Mouse (Mus musculus) MEL (cell line): ENCODE data around the gene Tex101. TPM values are rescaled to one million over a fixed set of nuclear protein-coding genes. Genes with fewer than 3 reads are reported as not detected.

Experiments used
- DNase-seq: peaks from one replicate; pipeline ENCODE4 v3.0.0; 2011; ENCODE audit warnings: low read depth, low spot score
- H3K27ac ChIP-seq: 2 replicates; pipeline ENCODE4 v1.5.1; 2012; ENCODE audit warnings: low read depth, mild to moderate bottlenecking, control low read depth, low read length, moderate library complexity; ENCODE audit not compliant: control insufficient read depth
- H3K27me3 ChIP-seq, 2 experiments: fragments of 150-350 bp in 1 of 2; sonication (generic) in 1 of 2; 2 replicates each; pipeline ENCODE4 v1.6.1; 2012; ENCODE audit warnings: low read length in 2 of 2, mild to moderate bottlenecking in 2 of 2, improper control_type of control experiment in 1 of 2, moderate library complexity in 1 of 2; ENCODE audit not compliant: insufficient read depth in 2 of 2, control insufficient read depth in 1 of 2
- H3K36me3 ChIP-seq, 2 experiments: 2 replicates each; pipeline ENCODE4 v1.6.1; 2012 to 2014; ENCODE audit warnings: low read length in 2 of 2, improper control_type of control experiment in 1 of 2, inconsistent platforms in 1 of 2, mild to moderate bottlenecking in 1 of 2; ENCODE audit not compliant: insufficient read depth in 2 of 2, control insufficient read depth in 1 of 2
- H3K4me1 ChIP-seq, 2 experiments: fragments of 150-350 bp in 1 of 2; sonication (generic) in 1 of 2; 2 replicates each; pipeline ENCODE4 v1.6.1; 2012; ENCODE audit warnings: low read length in 2 of 2, improper control_type of control experiment in 1 of 2, mild to moderate bottlenecking in 1 of 2; ENCODE audit not compliant: insufficient read depth in 2 of 2, control insufficient read depth in 1 of 2
- H3K4me3 ChIP-seq, 2 experiments: fragments of 150-350 bp in 1 of 2; sonication (generic) in 1 of 2; 2 replicates each; pipeline ENCODE4 v1.5.1; 2012; ENCODE audit warnings: low read depth in 2 of 2, low read length in 2 of 2, mild to moderate bottlenecking in 2 of 2, moderate library complexity in 2 of 2, control low read depth in 1 of 2, improper control_type of control experiment in 1 of 2; ENCODE audit not compliant: control insufficient read depth in 1 of 2, insufficient read depth in 1 of 2
- H3K79me2 ChIP-seq: 2 replicates; pipeline ENCODE4 v1.6.1; 2012; ENCODE audit warnings: mild to moderate bottlenecking, low read length, moderate library complexity; ENCODE audit not compliant: control insufficient read depth, poor library complexity, insufficient read depth
- H3K9ac ChIP-seq: 2 replicates; pipeline ENCODE4 v1.6.1; 2012; ENCODE audit warnings: low read depth, mild to moderate bottlenecking, control low read depth, low read length, moderate library complexity; ENCODE audit not compliant: control insufficient read depth, poor library complexity, severe bottlenecking
- H3K9me3 ChIP-seq: fragments of 150-350 bp; sonication (generic); replicated peaks from 2 replicates; pipeline ENCODE4 v1.6.1; 2012; ENCODE audit warnings: mild to moderate bottlenecking, low read length, improper control_type of control experiment, moderate library complexity; ENCODE audit not compliant: insufficient read depth
- BHLHE40 ChIP-seq: IDR thresholded peaks from 2 replicates; pipeline ENCODE4 v1.6.1; 2012; ENCODE audit warnings: low read depth, mild to moderate bottlenecking, inconsistent platforms, low read length, improper control_type of control experiment, borderline replicate concordance
- CHD1 ChIP-seq: IDR thresholded peaks from 2 replicates; pipeline ENCODE4 v1.6.1; 2012; ENCODE audit warnings: low read depth, mild to moderate bottlenecking, inconsistent platforms, low read length, improper control_type of control experiment
- CHD2 ChIP-seq: IDR thresholded peaks from 2 replicates; pipeline ENCODE4 v1.6.1; 2011; ENCODE audit warnings: low read length, improper control_type of control experiment
- CTCF ChIP-seq, 3 experiments: IDR thresholded peaks in 2 of 3; conservative IDR thresholded peaks in 1 of 3; 2 replicates each; pipeline ENCODE4 v1.5.1; 2011 to 2012; ENCODE audit warnings: low read length in 3 of 3, low read depth in 2 of 3, mild to moderate bottlenecking in 2 of 3, improper control_type of control experiment in 1 of 3, inconsistent platforms in 1 of 3, mixed read lengths in 1 of 3, moderate library complexity in 1 of 3; ENCODE audit not compliant: control insufficient read depth in 1 of 3, insufficient read depth in 1 of 3, poor library complexity in 1 of 3, severe bottlenecking in 1 of 3
- EP300 ChIP-seq, 2 experiments: IDR thresholded peaks; 2 replicates each; pipeline ENCODE4 v1.6.1; 2011; ENCODE audit warnings: improper control_type of control experiment in 2 of 2, low read length in 2 of 2, low read depth in 1 of 2, mild to moderate bottlenecking in 1 of 2
- ETS1 ChIP-seq: IDR thresholded peaks from 2 replicates; pipeline ENCODE4 v1.6.1; 2012; ENCODE audit warnings: low read depth, mild to moderate bottlenecking, inconsistent platforms, low read length, improper control_type of control experiment, moderate library complexity
- GABPA ChIP-seq: IDR thresholded peaks from 2 replicates; pipeline ENCODE4 v1.6.1; 2012; ENCODE audit warnings: low read depth, mild to moderate bottlenecking, inconsistent platforms, low read length, improper control_type of control experiment, moderate library complexity
- MAFK ChIP-seq: IDR thresholded peaks from 2 replicates; pipeline ENCODE4 v1.6.1; 2011; ENCODE audit warnings: low read depth, mild to moderate bottlenecking, low read length, improper control_type of control experiment, borderline replicate concordance
- MAZ ChIP-seq: IDR thresholded peaks from 2 replicates; pipeline ENCODE4 v1.6.1; 2012; ENCODE audit warnings: low read depth, mild to moderate bottlenecking, inconsistent platforms, low read length, improper control_type of control experiment
- MEF2A ChIP-seq: IDR thresholded peaks from 2 replicates; pipeline ENCODE4 v1.6.1; 2014; ENCODE audit warnings: low read depth, mild to moderate bottlenecking, inconsistent platforms, low read length, improper control_type of control experiment; ENCODE audit not compliant: poor library complexity, insufficient replicate concordance, severe bottlenecking; ENCODE audit errors: extremely low read depth
- MYB ChIP-seq: IDR thresholded peaks from 2 replicates; pipeline ENCODE4 v1.6.1; 2011; ENCODE audit warnings: mild to moderate bottlenecking, low read depth, low read length, improper control_type of control experiment
- NELFE ChIP-seq: IDR thresholded peaks from 2 replicates; pipeline ENCODE4 v1.6.1; 2011; ENCODE audit warnings: low read depth, low read length, improper control_type of control experiment
- NRF1 ChIP-seq: IDR thresholded peaks from 2 replicates; pipeline ENCODE4 v1.6.1; 2014; ENCODE audit warnings: low read depth, mild to moderate bottlenecking, inconsistent platforms, low read length, improper control_type of control experiment, moderate library complexity; ENCODE audit not compliant: poor library complexity, insufficient read depth, severe bottlenecking
- POLR2AphosphoS2 ChIP-seq: IDR thresholded peaks from 2 replicates; pipeline ENCODE4 v1.6.1; 2011; ENCODE audit warnings: low read length, improper control_type of control experiment
- RAD21 ChIP-seq: IDR thresholded peaks from 2 replicates; pipeline ENCODE4 v1.6.1; 2011; ENCODE audit warnings: mild to moderate bottlenecking, low read depth, low read length, improper control_type of control experiment
- RCOR1 ChIP-seq: IDR thresholded peaks from 2 replicates; pipeline ENCODE4 v1.6.1; 2012; ENCODE audit warnings: low read depth, mild to moderate bottlenecking, inconsistent platforms, low read length, improper control_type of control experiment
- SMC3 ChIP-seq: IDR thresholded peaks from 2 replicates; pipeline ENCODE4 v1.6.1; 2011; ENCODE audit warnings: low read depth, low read length, improper control_type of control experiment
- TAL1 ChIP-seq: IDR thresholded peaks from 2 replicates; pipeline ENCODE4 v1.6.1; 2012; ENCODE audit warnings: mild to moderate bottlenecking, inconsistent platforms, low read length, moderate library complexity, mixed read lengths
- TCF12 ChIP-seq: IDR thresholded peaks from 2 replicates; pipeline ENCODE4 v1.6.1; 2014; ENCODE audit warnings: low read depth, mild to moderate bottlenecking, inconsistent platforms, low read length, improper control_type of control experiment, moderate library complexity
- USF1 ChIP-seq: IDR thresholded peaks from 2 replicates; pipeline ENCODE4 v1.6.1; 2014; ENCODE audit warnings: low read depth, mild to moderate bottlenecking, inconsistent platforms, low read length, improper control_type of control experiment, moderate library complexity
- ZC3H11A ChIP-seq: IDR thresholded peaks from 2 replicates; pipeline ENCODE4 v1.6.1; 2012; ENCODE audit warnings: low read depth, mild to moderate bottlenecking, inconsistent platforms, low read length, improper control_type of control experiment
- ZKSCAN1 ChIP-seq: IDR thresholded peaks from 2 replicates; pipeline ENCODE4 v1.6.1; 2012; ENCODE audit warnings: low read depth, mild to moderate bottlenecking, inconsistent platforms, low read length, improper control_type of control experiment, moderate library complexity
- ZMIZ1 ChIP-seq: IDR thresholded peaks from 2 replicates; pipeline ENCODE4 v1.6.1; 2012; ENCODE audit warnings: low read depth, mild to moderate bottlenecking, inconsistent platforms, low read length, improper control_type of control experiment, moderate library complexity
- ZNF384 ChIP-seq: IDR thresholded peaks from 2 replicates; pipeline ENCODE4 v1.6.1; 2012; ENCODE audit warnings: low read depth, mild to moderate bottlenecking, inconsistent platforms, low read length, improper control_type of control experiment
- polyA plus RNA-seq, 2 experiments: library from polyadenylated mRNA; stranded (reverse) in 1 of 2; unstranded in 1 of 2; fragments of >175 nt in 1 of 2; fragments of >200 nt in 1 of 2; gene quantifications; 2 replicates each; pipeline versions ENCODE4 v1.2.1 to v1.2.4; 2012; ENCODE audit warnings: low replicate concordance in 2 of 2, low read depth in 1 of 2; ENCODE audit not compliant: insufficient read length in 2 of 2, insufficient read depth in 1 of 2, missing spikeins in 1 of 2
- total RNA-seq: library from RNA; depleted of rRNA; stranded (reverse); fragments of 300-350 nt; gene quantifications from 2 replicates; pipeline ENCODE4 v1.2.3, GENCODE M21; 2012

Gene Tex101
- total and polyA plus RNA-seq, 3 experiments, result 0.08 to 0.15 TPM; not detected in 1

DNA sequence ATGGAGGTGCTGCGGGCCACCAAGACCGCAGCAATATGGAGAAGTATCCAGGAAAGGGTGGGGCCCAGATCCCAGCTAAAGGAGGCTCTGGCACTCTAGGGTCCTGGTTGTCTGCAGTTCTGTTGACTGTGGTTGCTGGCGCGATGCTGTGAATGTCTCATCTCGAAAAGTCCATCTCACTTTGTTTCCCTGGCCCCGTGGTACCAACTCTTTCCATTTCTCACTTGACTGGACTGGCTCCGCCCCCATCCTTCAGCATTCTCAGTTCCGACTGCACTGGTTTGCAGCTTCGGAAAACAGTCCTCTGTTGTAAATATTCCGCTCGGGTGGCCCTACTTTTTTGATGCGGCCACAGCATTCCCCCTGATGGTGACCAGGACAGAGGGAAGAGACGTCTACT, 36.0 kb downstream of the Tex101 start:
- Histone ChIP-seq H3K4me1 (no peaks in the 10 kb centered on the region), H3K27ac (no peak overlapping the region), H3K79me2 (no peaks in the 10 kb centered on the region), H3K4me3 (no peak overlapping the region), H3K27me3 (peaks cover 2 to 4% of the 10 kb centered on the region in 2 experiments), H3K9me3 (no peaks in the 10 kb centered on the region), H3K9ac (no peak overlapping the region), H3K36me3 (no peaks in the 10 kb centered on the region)
- DNase-seq, result no peak
- no peak for TF ChIP-seq SMC3
- no peak for TF ChIP-seq MEF2A
- TF ChIP-seq USF1, result no peak
- no peak for TF ChIP-seq NELFE
- TF ChIP-seq POLR2AphosphoS2, result no peak
- no peak for TF ChIP-seq RAD21
- no peak for TF ChIP-seq MAFK
- TF ChIP-seq CTCF (IDR thresholded peaks at IDR 0.05 in 2 of 3, conservative IDR thresholded peaks at IDR 0.05 in 1 of 3; ENCODE audit: control insufficient read depth in 1 of 3, insufficient read depth in 1 of 3, low read depth in 2 of 3, low read length in 3 of 3, poor library complexity in 1 of 3, severe bottlenecking in 1 of 3), result no peak
- TF ChIP-seq NRF1, result no peak
- TF ChIP-seq EP300 (IDR thresholded peaks at IDR 0.05; ENCODE audit: low read depth in 1 of 2, low read length in 2 of 2), result no peak
- TF ChIP-seq CHD2, result no peak
- TF ChIP-seq GABPA, result no peak
- no peak for TF ChIP-seq RCOR1
- no peak for TF ChIP-seq ZC3H11A
- no peak for TF ChIP-seq ETS1
- TF ChIP-seq MAZ, result no peak
- TF ChIP-seq CHD1, result no peak

DNA sequence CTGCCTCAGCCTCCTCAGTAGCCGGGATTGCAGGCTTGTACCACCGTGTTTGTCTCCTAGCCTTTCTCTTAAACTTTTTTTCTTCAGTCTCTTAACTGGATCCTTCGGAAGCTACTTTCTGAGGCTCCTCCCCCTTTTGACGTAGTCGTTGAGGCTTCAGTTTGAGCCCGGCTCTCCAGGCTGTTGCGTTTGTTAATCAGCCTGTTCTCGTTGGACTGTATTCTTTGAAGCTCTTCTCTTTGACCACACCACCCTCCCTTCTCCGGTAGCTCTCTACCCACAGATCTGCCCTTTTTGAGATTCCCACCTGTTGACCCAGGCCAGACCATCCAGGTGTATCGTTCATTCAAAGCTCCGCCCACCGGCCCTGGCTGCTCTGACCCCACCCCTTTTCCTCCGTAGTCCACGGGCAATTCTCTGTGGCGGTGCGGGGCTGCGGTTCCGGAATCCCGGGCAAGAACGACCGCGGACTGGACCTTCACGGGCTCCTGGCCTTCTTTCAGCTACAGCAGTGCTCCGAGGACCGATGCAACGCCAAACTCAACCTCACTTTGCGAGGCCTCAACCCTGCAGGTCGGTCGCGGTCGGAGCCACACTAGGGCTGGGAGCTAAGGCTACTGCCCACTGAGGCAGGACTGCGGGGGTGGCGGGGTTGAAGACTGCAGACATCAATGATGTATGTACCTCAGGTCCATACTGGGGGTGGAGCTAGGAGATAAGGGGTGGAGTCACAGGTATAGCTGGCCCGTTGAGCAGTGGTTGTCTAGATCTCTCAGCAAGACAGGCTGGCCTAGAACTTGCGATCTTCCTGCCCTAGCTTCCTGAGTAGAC, 38.2 kb downstream of the Tex101 start:
- H3K79me2 ChIP-seq, result no peaks in the 10 kb centered on the region
- H3K27ac ChIP-seq, result no peak overlapping the region
- no peak for TF ChIP-seq ZKSCAN1
- no peak for TF ChIP-seq BHLHE40
- TF ChIP-seq ZMIZ1, result no peak
- no peak for TF ChIP-seq TAL1
- no peak for TF ChIP-seq CHD2
- TF ChIP-seq MYB, result no peak
- TF ChIP-seq ZC3H11A, result no peak
- no peak for TF ChIP-seq EP300 (IDR thresholded peaks at IDR 0.05; ENCODE audit: low read depth in 1 of 2, low read length in 2 of 2)
- TF ChIP-seq TCF12, result no peak
- no peak for TF ChIP-seq ZNF384
- no peak for TF ChIP-seq RAD21
- TF ChIP-seq RCOR1, result no peak
- DNase-seq, result no peak
- H3K27me3 ChIP-seq, result 0 out of 4 replicates have a peak, but pooled peaks cover 0 to under 1% of the 10 kb centered on the region in 2 experiments
- H3K36me3 ChIP-seq, result no peaks in the 10 kb centered on the region
- no peaks in the 10 kb centered on the region for H3K4me1 ChIP-seq
- H3K4me3 ChIP-seq, result no peak overlapping the region
- H3K9me3 ChIP-seq, result no peaks in the 10 kb centered on the region
- H3K9ac ChIP-seq, result no peak overlapping the region
